Mouse (Mus musculus) T-helper 17 cell (primary cell): ENCODE data around the gene Pou2af1.

Experiments
- in situ Hi-C, 2 experiments: fragments of 300-600 bp; cut with MboI, MseI; formaldehyde crosslinking; loops; 1 replicate in 1 of 2; 2 replicates in 1 of 2; pipeline ENCODE4 v1.15.1; 2025; ENCODE audit warnings: high pct_unique_total_duplicates in 2 of 2

Gene Pou2af1

GRCm38 (mm10) chr9:51215949-51216348 lies 2.4 kb downstream of the Pou2af1 start:
- in situ Hi-C loops: no loop called here

- in situ Hi-C loops: no loop called here
Measured at GRCm38 (mm10) chr9:51225636-51226166, 12.2 kb downstream of the Pou2af1 start.

- in situ Hi-C loops: no loop called here
Measured at GRCm38 (mm10) chr9:51230701-51231389, 17.3 kb downstream of the Pou2af1 start.

GRCm38 (mm10) chr9:51232163-51232562 lies 18.7 kb downstream of the Pou2af1 start:
- in situ Hi-C loops: no loop called here

GRCm38 (mm10) chr9:51238741-51239385 lies 25.4 kb downstream of the Pou2af1 start:
- in situ Hi-C loops: no loop called here

- in situ Hi-C loops: no loop called here
Measured at GRCm38 (mm10) chr9:51256780-51257502, 43.4 kb downstream of the Pou2af1 start.

GRCm38 (mm10) chr9:51258426-51258825 lies 44.9 kb downstream of the Pou2af1 start:
- in situ Hi-C loops: no loop called here

- in situ Hi-C loops: no loop called here
Measured at GRCm38 (mm10) chr9:51268852-51269251, 55.3 kb downstream of the Pou2af1 start.

- in situ Hi-C loops: no loop called here
Measured at GRCm38 (mm10) chr9:51271073-51271472, 57.6 kb downstream of the Pou2af1 start.

GRCm38 (mm10) chr9:51272102-51272501 lies 58.6 kb downstream of the Pou2af1 start:
- in situ Hi-C loops: no loop called here

- in situ Hi-C loops: no loop called here
Measured at GRCm38 (mm10) chr9:51273581-51274154, 60.2 kb downstream of the Pou2af1 start.

- in situ Hi-C loops: no loop called here
Measured at GRCm38 (mm10) chr9:51274678-51275077, 61.2 kb downstream of the Pou2af1 start.

- in situ Hi-C loops: no loop called here
Measured at GRCm38 (mm10) chr9:51277834-51278498, 64.5 kb downstream of the Pou2af1 start.

GRCm38 (mm10) chr9:51278500-51279381 lies 65.2 kb downstream of the Pou2af1 start, which contains the start of gene Colca2:
Gene Colca2, minus strand, starts transcription at chr9:51278569.
- in situ Hi-C loops: no loop called here

GRCm38 (mm10) chr9:51286079-51286478 lies 72.6 kb downstream of the Pou2af1 start:
- in situ Hi-C loops: no loop called here
